Mouse (Mus musculus) megakaryocyte, embryonic 14.5 days (primary cell): ENCODE results near the gene Rbm47. TPM values are rescaled to one million over a fixed set of nuclear protein-coding genes. Genes with fewer than 3 reads are reported as not detected.
A peak's percentile ranks its signal among the peaks of the same experiment; 100 is the strongest.

Source experiments
- H3K27me3 ChIP-seq: replicated peaks from 2 replicates; pipeline ENCODE3; 2012; ENCODE audit warnings: inconsistent platforms
- H3K36me3 ChIP-seq: replicated peaks from 2 replicates; pipeline ENCODE3; 2012; ENCODE audit warnings: low read length, inconsistent platforms, mixed read lengths
- H3K4me1 ChIP-seq: 2 replicates; pipeline ENCODE4 v1.6.1; 2012; ENCODE audit warnings: inconsistent platforms
- H3K4me3 ChIP-seq: replicated peaks from 2 replicates; pipeline ENCODE3; 2012; ENCODE audit warnings: moderate library complexity, mild to moderate bottlenecking, inconsistent platforms
- H3K9me3 ChIP-seq: 2 replicates; pipeline ENCODE4 v1.6.1; 2012; ENCODE audit warnings: inconsistent platforms
- FLI1 ChIP-seq: IDR thresholded peaks from 2 replicates; pipeline ENCODE4 v1.6.1; 2012; ENCODE audit warnings: low read length, inconsistent platforms, mixed read lengths
- GATA1 ChIP-seq: IDR thresholded peaks from 3 replicates; pipeline ENCODE4 v1.6.1; 2012; ENCODE audit warnings: mixed read lengths, low read length, inconsistent platforms, borderline replicate concordance
- polyA plus RNA-seq: library from polyadenylated mRNA; stranded (reverse); fragments of >175 nt; gene quantifications from 2 replicates; pipeline ENCODE4 v1.2.3, GENCODE M21; 2012; ENCODE audit warnings: low replicate concordance; ENCODE audit not compliant: insufficient read depth

Gene Rbm47
- polyA plus RNA-seq, 1 experiment: 4.2 TPM

GRCm38 (mm10) chr5:66149111-66149510, 23.8 kb downstream of the Rbm47 start:
- no peaks in the 10 kb centered on the region for H3K36me3 ChIP-seq
- TF ChIP-seq FLI1 (no peak), GATA1 (no peak)
- peaks cover 18% of the 10 kb centered on the region for H3K4me1 ChIP-seq
- peak overlapping the region; percentile 70 for H3K4me3 ChIP-seq
- H3K9me3 ChIP-seq: no peaks in the 10 kb centered on the region
- peaks cover 70% of the 10 kb centered on the region for H3K27me3 ChIP-seq

- no peaks in the 10 kb centered on the region for H3K36me3 ChIP-seq
- H3K4me1 ChIP-seq: peaks cover 15% of the 10 kb centered on the region
- H3K9me3 ChIP-seq: no peaks in the 10 kb centered on the region
- TF ChIP-seq FLI1 (no peak), GATA1 (no peak)
- peak overlapping the region; percentile 60 for H3K4me3 ChIP-seq
- H3K27me3 ChIP-seq: peaks cover 59% of the 10 kb centered on the region
Observed at GRCm38 (mm10) chr5:66147313-66147712, 25.6 kb downstream of the Rbm47 start.

GRCm38 (mm10) chr5:66145583-66145982, 27.3 kb downstream of the Rbm47 start:
- TF ChIP-seq FLI1 (no peak), GATA1 (no peak)
- Histone ChIP-seq H3K27me3 (peaks cover 43% of the 10 kb centered on the region), H3K4me3 (no peak overlapping the region), H3K4me1 (peaks cover 1% of the 10 kb centered on the region), H3K9me3 (peaks cover 3% of the 10 kb centered on the region; the same call in 1 of the 2 replicates), H3K36me3 (no peaks in the 10 kb centered on the region)

GRCm38 (mm10) chr5:66143093-66144032, 29.6 kb downstream of the Rbm47 start:
- Histone ChIP-seq H3K4me3 (no peak overlapping the region), H3K27me3 (peaks cover 28% of the 10 kb centered on the region), H3K9me3 (peaks cover 3% of the 10 kb centered on the region; the same call in 1 of the 2 replicates), H3K36me3 (no peaks in the 10 kb centered on the region), H3K4me1 (peaks cover 7% of the 10 kb centered on the region; the same call in 1 of the 2 replicates)
- TF ChIP-seq GATA1: no peak
- no peak for TF ChIP-seq FLI1

DNA sequence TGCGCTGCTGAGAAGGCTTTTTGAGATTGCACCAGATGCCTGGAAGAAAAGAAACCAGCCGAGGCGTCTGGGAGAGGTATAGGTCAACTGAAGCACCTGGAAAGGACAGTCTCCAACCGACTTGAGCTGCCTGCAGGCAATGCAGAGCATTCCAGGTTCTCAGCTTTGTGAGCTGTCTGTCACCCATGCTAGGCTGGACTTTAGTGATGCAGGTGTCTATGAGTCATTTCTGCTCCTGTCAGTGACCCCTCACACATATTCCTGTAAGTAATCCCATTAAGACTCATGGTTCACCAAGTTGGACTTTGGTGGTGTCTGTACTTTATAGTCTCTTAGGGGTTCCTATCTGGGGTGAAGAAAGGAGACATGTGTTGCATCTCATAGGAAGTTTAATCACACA, 31.4 kb downstream of the Rbm47 start:
- Histone ChIP-seq H3K9me3 (peaks cover 3% of the 10 kb centered on the region; the same call in 1 of the 2 replicates), H3K27me3 (peaks cover 20% of the 10 kb centered on the region), H3K4me3 (no peak overlapping the region), H3K36me3 (no peaks in the 10 kb centered on the region), H3K4me1 (peaks cover 16% of the 10 kb centered on the region)
- no peak for TF ChIP-seq FLI1
- TF ChIP-seq GATA1: no peak

- no peak for TF ChIP-seq FLI1
- TF ChIP-seq GATA1: no peak
- Histone ChIP-seq H3K36me3 (no peaks in the 10 kb centered on the region), H3K4me1 (peaks cover 16% of the 10 kb centered on the region), H3K9me3 (peaks cover 3% of the 10 kb centered on the region; the same call in 1 of the 2 replicates), H3K4me3 (no peak overlapping the region), H3K27me3 (peaks cover 15% of the 10 kb centered on the region)
Observed at GRCm38 (mm10) chr5:66139634-66140295, 33.2 kb downstream of the Rbm47 start.

GRCm38 (mm10) chr5:66139171-66139570, 33.7 kb downstream of the Rbm47 start:
- Histone ChIP-seq H3K27me3 (peaks cover 14% of the 10 kb centered on the region), H3K4me1 (peaks cover 16% of the 10 kb centered on the region)
- TF ChIP-seq FLI1 (no peak), GATA1 (no peak)

DNA sequence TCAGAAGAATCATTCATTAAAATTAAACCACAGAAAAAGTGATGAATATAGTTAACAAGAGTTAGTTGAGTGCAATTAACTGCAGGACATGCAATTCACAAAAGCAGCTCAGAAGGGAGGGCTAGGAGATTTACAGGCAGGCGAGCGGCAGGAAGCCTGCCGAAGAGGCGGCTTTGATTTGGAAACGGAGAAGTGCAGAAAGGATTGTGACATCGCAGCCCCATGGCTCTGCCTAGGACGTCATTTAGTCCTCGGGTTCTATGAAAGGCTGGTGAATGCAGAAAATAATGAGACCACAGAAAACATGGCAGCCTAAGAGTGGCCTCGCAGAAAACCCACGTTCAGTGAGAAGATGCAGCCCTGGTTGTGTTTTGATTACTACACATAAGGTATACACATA, 34.3 kb downstream of the Rbm47 start:
- Histone ChIP-seq H3K36me3 (no peaks in the 10 kb centered on the region), H3K4me1 (peaks cover 16% of the 10 kb centered on the region), H3K9me3 (peaks cover 3% of the 10 kb centered on the region; the same call in 1 of the 2 replicates), H3K4me3 (no peak overlapping the region), H3K27me3 (peaks cover 11% of the 10 kb centered on the region)
- no peak for TF ChIP-seq FLI1
- TF ChIP-seq GATA1: no peak

More at GRCm38 (mm10) chr5:66139171-66139570, 33.7 kb downstream of the Rbm47 start:
- no peaks in the 10 kb centered on the region for H3K36me3 ChIP-seq
- no peak overlapping the region for H3K4me3 ChIP-seq
- peaks cover 3% of the 10 kb centered on the region; the same call in 1 of the 2 replicates for H3K9me3 ChIP-seq

DNA sequence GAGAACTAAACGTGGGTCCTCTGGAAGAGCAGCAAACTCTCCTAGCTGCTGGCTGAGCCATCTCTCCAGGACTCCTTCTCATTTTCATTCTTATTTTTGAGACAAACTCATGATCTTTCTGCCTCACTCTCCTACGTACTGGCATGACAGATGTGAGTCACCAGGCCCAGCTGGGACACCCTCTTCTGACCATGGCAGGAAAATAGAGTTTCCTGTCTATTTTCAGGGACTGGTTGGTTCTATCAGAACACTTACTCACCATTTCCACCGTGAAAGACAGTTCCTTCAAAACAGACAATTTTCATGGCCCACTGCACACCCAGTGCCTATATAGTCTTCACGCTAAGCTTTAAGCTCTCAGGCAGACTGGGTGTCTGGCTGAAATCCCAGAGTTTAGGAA, 35.7 kb downstream of the Rbm47 start:
- H3K4me1 ChIP-seq: peaks cover 16% of the 10 kb centered on the region

GRCm38 (mm10) chr5:66135853-66136210, 37.1 kb downstream of the Rbm47 start:
- H3K36me3 ChIP-seq: no peaks in the 10 kb centered on the region
- no peaks in the 10 kb centered on the region for H3K9me3 ChIP-seq
- no peak for TF ChIP-seq GATA1
- no peak for TF ChIP-seq FLI1
- no peak overlapping the region for H3K4me3 ChIP-seq
- H3K27me3 ChIP-seq: peaks cover 12% of the 10 kb centered on the region
- H3K4me1 ChIP-seq: peaks cover 16% of the 10 kb centered on the region

More for the DNA sequence above, 35.7 kb downstream of the Rbm47 start:
- H3K4me3 ChIP-seq: no peak overlapping the region
- peaks cover 3% of the 10 kb centered on the region; the same call in 1 of the 2 replicates for H3K9me3 ChIP-seq
- peaks cover 11% of the 10 kb centered on the region for H3K27me3 ChIP-seq
- TF ChIP-seq GATA1: no peak
- TF ChIP-seq FLI1: no peak
- no peaks in the 10 kb centered on the region for H3K36me3 ChIP-seq
